Mouse (Mus musculus): ENCODE measurements around the gene Gm20388.
"Not testable (repeated sequence)": the region's sequence is repeated elsewhere in the genome, so short reads cannot be mapped to it uniquely, and the experiment has no call there.

Gene Gm20388

GRCm38 (mm10) chr8:121585159-121585825 lies 1674.7 kb downstream of the Gm20388 start:
- peak; percentile 100 for DNase-seq

GRCm38 (mm10) chr8:121588750-121589149 lies 1678.1 kb downstream of the Gm20388 start:
- DNase-seq, result no peak

- DNase-seq, result no peak
Measured at GRCm38 (mm10) chr8:121589205-121589726, 1678.6 kb downstream of the Gm20388 start.

DNA sequence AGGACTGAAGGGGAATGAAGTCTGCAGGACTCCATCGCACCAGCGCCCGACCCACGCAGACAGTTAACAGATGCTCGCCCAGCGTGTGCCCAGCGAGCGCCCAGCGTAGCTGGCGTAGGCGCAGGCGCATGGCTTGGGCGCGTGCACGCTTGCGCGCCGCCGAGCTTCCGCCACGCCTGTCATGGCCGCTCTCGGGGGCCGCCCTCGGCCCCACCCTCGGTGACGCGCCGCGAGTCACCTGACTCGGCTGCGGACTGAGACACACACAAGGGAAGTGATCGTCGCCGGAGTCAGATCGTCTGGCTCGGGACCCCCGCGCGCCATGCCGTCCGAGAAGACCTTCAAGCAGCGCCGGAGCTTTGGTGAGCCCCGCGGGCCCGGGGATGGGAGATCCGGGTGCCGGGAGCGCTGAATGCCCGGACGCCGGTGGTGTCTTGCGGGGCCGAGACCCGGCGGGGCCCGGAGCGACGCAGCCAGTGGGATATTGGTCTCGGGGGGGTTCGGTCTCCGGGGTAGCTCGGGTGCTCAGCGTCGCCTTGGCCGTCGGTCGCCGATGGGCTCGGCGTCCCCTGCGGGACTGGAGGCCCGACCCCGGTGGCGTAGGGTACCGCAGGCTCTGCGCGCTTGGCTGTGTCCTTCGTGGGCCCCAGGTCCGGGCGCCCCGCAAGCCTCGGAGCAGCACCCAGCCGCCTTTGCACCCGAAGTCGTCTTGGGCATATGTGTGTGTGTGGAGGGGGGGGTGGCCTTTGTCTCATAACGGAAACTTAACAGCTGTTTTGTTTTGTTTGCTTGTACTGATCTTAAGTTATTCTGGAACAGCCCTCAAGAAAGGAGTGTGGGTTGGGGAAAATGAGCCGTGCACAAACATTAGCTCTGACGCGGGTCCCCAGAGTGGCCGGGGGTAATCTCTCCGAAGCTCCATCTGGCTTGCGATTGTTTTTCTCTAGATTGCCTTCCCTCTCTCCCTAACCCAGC lies 1679.8 kb downstream of the Gm20388 start, which contains the start of gene Map1lc3b:
Gene Map1lc3b, plus strand, starts transcription at position 159 of the 975 bp plus-strand sequence.
- DNase-seq, result peak; percentile 96

DNA sequence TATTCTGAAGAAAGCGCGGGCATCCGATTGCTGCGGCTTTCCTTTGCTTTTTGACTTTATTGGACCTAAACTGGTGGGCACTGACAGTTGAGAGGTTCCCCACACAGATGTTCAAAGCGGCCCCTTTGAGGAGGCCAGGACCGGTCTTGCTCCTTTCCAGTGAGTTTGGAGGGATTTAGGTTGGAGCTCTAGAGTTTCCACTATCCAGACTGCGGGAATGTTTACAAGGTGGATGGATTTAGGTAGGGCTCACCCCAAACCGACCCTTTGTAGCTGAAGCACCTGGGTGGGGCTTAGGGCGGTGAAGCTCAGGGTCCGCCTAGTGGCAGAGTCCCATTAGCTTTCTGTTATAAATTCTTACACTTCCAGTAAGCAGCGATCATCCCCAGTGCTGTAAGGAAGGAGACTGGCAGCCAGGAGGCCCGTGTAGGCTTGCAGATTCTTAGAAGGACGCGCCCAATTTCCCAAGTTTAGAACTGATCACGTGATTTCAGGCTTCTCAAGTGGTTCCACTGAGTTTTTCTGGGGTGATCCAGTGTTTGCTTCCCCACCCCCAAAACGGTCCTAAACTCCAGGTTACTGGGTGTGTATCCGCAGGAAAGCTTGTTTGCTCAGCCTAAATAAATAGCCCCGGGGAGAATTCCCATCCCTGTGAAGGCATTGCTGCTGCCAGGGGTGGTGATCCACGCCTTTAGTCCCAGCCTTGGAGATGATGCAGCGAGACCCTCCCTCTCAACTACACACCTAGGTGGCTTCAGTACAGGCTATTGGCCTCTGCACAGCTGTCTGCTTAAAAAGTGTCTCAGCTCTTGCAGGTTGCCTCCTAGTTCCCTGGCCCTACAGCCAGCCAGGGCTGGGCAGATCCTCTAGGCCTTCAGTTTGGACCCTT lies 1680.8 kb downstream of the Gm20388 start:
- DNase-seq, result peak; percentile 73

DNA sequence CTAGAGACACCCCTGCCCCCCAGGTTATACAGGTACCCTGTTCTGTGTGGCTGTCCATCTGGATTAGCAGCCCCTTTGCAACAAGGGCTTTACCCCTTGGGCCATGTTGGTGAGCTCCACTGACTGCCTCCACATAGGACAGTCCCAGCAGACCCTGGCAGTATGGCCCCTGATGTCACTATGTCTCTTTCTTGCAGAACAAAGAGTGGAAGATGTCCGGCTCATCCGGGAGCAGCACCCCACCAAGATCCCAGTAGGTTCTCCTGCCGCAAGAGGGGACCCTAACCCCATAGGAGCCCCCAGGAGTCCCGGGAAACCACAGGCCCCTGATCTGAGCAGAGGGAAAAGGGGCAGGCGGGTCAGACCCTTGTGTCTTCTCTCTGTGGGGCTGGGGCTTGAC lies 1682.7 kb downstream of the Gm20388 start:
- DNase-seq, result no peak

GRCm38 (mm10) chr8:121593983-121594382 lies 1683.3 kb downstream of the Gm20388 start:
- peak; percentile 69 for DNase-seq

DNA sequence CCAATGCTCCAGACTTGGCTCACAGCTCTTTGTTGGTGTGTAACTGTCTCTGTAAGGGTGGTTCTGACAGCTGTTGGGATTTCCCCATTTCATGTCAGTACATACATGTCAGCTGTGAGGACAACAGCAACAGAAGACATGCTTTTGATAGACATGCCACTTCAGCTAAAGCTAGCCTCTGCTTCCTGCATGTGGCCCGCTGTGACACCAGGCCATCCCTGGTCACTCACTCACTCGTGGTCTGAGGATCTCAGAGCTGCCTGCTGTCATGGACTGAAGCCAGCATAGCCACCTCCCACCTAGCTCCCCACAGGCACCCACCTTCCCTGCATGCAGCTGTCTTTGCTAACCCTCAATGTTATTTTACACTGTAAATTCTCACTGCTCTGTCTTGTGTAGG lies 1686.9 kb downstream of the Gm20388 start:
- DNase-seq, result not testable (repeated sequence)

- DNase-seq, result no peak
Measured at GRCm38 (mm10) chr8:121598190-121598589, 1687.5 kb downstream of the Gm20388 start.

DNA sequence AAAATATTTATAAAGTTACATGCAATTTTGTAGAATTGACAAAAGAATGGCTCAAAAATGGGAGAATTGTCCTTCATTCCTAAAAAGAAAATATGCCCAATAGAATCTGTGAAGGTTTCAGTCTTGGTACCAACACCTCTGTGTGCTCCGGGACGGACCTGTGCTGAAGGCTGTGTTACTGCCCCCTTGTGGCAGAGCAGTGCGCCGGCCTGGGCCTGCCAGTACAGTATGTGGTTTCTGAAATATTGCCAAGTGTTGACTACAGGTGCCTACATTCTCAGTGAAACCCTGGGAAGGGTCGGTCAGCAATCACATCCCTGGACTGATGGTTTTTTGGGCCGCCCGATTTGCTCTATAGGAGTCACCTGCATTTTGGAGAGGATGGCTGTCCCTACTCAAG lies 1688.3 kb downstream of the Gm20388 start:
- DNase-seq, result peak; percentile 91

DNA sequence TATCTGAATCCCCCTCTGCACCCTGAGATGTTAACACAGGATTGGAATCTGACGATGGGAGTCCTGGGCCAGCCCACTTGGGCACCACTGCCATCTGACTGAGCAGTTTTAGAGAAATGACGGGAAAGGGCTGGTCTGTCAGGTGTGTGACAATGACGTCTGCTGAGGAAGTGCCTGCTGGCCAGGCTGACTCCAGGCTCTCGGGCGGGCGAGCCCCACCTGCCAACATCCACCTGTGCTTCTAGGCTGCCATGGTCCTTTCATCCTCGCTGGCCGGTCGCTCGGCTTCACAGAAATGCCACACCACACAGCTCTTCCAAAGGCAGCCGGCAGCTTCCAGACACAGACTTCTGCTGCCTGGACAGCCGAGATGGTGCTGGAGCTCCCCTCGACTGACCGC lies 1689.2 kb downstream of the Gm20388 start:
- no peak for DNase-seq

DNA sequence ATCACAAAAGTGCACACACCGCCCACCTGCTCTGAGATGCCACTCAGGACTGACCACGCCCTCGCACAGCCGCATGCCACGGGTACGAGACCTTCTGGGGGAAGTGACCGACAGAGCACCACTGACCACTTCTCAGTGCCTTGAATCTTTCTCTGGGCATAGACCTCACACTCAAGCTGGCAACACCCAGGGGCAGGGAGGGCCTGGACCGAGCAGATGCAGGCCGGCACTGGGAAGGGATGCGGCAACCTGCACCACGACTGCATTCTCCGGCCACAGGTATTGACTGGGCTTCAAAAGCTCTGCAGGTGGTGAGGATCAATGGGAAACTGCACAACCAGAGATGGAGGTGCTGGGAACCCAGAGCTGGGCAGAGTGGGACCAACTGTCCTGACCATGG lies 1691.8 kb downstream of the Gm20388 start:
- DNase-seq, result no peak

DNA sequence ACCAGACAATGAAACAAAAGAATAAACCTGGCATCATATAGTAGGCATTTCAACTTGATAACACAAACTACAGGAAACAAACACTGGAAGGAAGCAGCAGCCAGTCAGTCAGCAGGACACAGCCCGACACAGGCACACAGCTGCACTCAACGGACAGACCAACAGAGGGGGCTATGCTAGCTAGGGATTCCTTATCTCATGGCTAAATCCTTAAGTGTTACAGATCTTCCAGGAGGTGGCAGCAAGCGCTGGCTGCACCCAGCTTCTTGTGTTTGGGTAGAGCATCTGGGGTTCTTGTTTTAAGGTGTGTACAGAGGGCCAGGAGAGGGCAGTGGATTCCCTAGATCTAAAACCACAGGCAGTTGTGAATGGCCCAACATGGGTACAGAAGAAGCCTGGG lies 1692.2 kb downstream of the Gm20388 start:
- peak; percentile 92 for DNase-seq

- DNase-seq, result no peak
Measured at GRCm38 (mm10) chr8:121603801-121604200, 1693.2 kb downstream of the Gm20388 start.

DNA sequence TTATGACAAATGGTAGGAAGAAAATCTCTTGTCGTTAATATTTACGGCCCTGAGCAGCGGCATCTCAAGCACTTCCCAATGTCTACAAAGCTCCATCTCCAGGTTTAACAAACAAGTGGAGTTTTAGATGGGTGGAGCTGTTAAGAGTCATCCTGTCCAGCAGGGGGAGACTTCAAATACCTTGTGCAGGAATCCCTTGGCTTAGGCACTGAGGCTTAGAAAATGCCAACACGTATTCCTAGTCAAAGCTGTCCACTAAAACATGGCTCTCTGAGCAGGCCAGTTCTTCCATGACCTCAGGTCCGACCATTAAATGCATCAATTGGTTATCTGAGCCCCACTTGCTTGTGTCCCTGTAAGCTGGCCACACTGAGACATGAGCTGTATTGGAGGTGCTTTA lies 1697.0 kb downstream of the Gm20388 start:
- DNase-seq, result no peak

GRCm38 (mm10) chr8:121609251-121609650 lies 1698.6 kb downstream of the Gm20388 start:
- no peak for DNase-seq

DNA sequence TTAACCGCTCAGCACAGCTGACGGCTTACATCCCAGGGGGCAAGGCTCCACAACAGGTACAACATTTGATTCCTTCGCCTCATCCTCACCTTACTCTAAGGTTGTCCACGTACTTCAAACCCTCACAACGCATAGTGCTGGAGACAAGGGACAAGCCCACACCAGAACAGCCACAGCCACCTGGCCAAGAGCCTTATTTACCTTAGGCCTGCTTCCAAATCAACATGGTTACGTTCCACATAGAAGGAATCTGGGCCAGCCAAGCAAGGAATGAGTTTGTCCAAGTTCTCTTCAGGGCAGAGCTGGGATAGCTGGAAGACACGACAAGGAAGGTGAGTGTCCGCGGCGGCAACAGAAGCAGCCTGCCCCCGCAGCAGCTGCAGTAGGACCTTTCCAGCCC lies 1699.3 kb downstream of the Gm20388 start:
- DNase-seq, result no peak

- no peak for DNase-seq
Measured at GRCm38 (mm10) chr8:121613419-121613818, 1702.8 kb downstream of the Gm20388 start.

GRCm38 (mm10) chr8:121619401-121619995 lies 1708.9 kb downstream of the Gm20388 start:
- DNase-seq, result peak; percentile 89

DNA sequence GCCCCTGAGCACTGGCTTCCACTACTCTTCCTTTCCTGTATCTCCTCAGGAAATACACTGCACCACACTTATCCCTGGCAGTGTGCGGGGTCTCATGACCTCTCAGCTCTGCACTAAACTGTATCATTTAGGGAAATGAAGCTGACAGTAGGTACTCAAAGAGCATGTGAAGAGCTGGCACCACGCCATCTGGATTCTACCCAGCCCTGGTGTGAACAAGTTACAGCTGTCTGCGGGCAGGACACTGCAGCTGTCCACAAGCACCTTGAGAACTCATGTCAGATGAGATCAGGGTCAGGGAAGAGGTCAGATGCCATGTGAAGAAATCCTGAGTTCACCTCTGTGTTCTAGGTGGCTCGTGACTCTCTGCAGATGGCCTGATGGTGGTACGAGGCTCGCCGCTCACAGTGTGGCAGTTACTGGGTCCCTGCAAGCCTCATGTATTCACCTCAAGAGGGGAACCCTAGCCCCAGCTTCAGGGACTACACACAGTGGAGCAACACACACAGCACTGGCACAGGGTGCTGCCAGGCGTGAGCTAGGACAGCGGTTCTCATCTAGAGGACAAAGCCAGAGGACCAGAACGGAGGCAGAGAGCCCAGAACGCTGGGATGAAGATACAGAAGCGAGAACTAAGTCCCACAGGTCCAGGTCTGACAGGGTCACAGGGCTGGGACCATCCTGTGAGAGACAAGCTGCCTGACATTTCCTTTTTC lies 1710.3 kb downstream of the Gm20388 start:
- peak; percentile 78 for DNase-seq

GRCm38 (mm10) chr8:121621879-121622278 lies 1711.2 kb downstream of the Gm20388 start:
- peak; percentile 54 for DNase-seq
